Mouse (Mus musculus): Measurements from ENCODE around the gene Lbx1. TPM values are rescaled to one million over a fixed set of nuclear protein-coding genes. Genes with fewer than 3 reads are reported as not detected.

Lbx1 gene
- polyA plus RNA-seq, 1 experiment from 2014 or later: not detected

DNA sequence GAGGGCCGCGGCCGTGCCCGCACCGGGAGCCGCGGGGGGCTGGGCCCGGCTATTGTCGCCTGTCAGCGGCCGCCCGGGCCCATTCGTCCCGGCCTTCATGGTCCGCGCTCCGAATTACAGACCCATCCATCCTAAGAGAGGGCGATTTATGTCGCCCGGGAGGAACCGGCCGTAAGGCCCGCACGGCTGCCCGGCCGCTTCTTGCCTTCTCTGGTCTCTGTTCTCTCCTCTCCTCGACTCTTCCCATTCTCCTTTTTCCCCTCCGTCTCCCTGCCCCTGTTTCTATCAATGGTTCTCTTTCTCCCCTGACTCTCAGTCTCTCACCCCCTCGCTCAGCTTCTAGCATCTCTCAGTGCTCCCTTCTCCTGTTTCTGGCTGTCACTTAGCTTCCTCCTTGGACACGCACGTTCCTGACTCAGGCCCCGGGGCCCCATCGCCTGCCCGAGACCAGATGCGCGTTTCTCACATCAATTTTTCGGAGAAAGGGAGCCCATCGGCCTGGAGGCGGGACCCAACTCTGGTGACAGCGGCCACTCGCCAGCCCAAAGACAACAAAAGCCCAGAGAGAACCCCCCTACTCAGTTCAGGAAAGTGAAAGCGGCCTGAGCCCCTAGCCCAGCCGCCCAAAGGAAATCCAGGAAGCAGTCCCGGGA is 4.1 kb downstream of the Lbx1 start:
- Histone ChIP-seq H3K4me2 (replicated peaks; ENCODE audit: low read depth, low read length) (no peak overlapping the region; the same call in 1 of the 2 replicates), H3K4me3 (ENCODE audit: low read depth, low read length) (no peak overlapping the region), H3K9me3 (ENCODE audit: control insufficient read depth, low read depth, low read length) (no peaks in the 10 kb centered on the region), H3K4me1 (ENCODE audit: control insufficient read depth, insufficient read depth, low read length) (peaks cover 20% of the 10 kb centered on the region), H3K27me3 (ENCODE audit: control insufficient read depth, insufficient read depth, low read length) (peaks cover 70% of the 10 kb centered on the region), H3K27ac (ENCODE audit: low read length) (no peak overlapping the region), H3K9ac (replicated peaks; ENCODE audit: low read depth, low read length) (no peak overlapping the region), H3K36me3 (ENCODE audit: control insufficient read depth, insufficient read depth, low read length) (no peaks in the 10 kb centered on the region)
- ATAC-seq (ENCODE audit: insufficient number of reproducible peaks, insufficient read depth, low FRiP score, low read depth): no peak
- WGBS: under 1% methylated on average over 42 of the region's 44 CpGs

DNA sequence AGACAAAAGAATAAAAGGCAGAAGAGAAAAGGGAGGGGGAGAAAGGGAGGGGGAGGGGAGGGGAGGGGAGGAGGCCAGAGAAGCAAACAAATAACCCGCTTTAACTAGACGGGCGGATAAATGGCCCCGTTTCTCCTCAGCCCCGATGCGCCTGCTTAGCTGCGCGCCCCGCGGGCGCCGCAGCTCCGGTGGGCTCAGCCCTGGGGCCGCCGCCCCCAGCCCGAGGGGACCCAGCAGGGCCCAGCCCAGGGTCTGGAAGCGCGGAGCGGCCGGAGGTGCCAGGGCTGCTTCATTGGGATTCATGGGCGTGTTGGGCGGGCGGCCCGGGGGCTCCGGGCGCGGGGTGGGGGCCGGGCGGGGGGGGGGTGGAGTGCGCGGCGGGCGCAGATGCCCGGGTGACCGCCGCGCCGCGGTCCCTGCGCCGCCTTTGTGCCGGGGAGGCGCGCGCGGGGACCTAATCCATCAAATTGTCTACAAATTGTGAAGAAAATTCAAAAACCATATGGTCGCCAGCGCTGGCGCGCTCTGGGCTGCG is 4.7 kb downstream of the Lbx1 start:
- Histone ChIP-seq H3K9me3 (ENCODE audit: control insufficient read depth, low read depth, low read length) (no peaks in the 10 kb centered on the region), H3K4me1 (ENCODE audit: control insufficient read depth, insufficient read depth, low read length) (peaks cover 16% of the 10 kb centered on the region), H3K9ac (replicated peaks; ENCODE audit: low read depth, low read length) (no peak overlapping the region), H3K36me3 (ENCODE audit: control insufficient read depth, insufficient read depth, low read length) (no peaks in the 10 kb centered on the region), H3K27ac (ENCODE audit: low read length) (no peak overlapping the region), H3K27me3 (ENCODE audit: control insufficient read depth, insufficient read depth, low read length) (peaks cover 71% of the 10 kb centered on the region), H3K4me3 (ENCODE audit: low read depth, low read length) (no peak overlapping the region), H3K4me2 (replicated peaks; ENCODE audit: low read depth, low read length) (no peak overlapping the region; the same call in 1 of the 2 replicates)
- under 1% methylated on average over 44 of the region's 51 CpGs for WGBS
- ATAC-seq (ENCODE audit: insufficient number of reproducible peaks, insufficient read depth, low FRiP score, low read depth): no peak

DNA sequence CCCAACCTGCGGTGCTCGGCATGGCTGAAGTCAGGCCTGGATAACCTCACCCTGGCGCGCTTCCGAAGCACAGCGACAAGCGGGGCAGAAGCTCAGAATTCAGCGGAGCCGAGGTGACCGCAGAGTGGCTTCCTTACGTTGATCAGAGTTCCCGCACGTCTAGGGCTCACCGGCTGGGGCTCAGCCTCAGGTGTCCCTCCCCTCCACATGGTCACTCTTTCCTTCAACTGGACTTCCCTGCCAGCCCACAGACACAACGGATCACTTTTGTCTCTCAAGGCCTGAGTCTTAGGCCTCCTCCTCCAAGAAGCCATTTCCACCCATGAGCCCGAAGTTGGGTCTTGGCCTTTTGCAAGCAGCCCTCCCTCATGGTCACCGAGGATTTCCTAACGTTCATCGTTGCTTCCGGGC is 5.4 kb downstream of the Lbx1 start:
- H3K4me1 ChIP-seq (ENCODE audit: control insufficient read depth, insufficient read depth, low read length): peaks cover 9% of the 10 kb centered on the region
- no peak overlapping the region for H3K9ac ChIP-seq (replicated peaks; ENCODE audit: low read depth, low read length)
- 2% methylated on average over 20 of the region's 20 CpGs for WGBS
- H3K9me3 ChIP-seq (ENCODE audit: control insufficient read depth, low read depth, low read length): no peaks in the 10 kb centered on the region
- peaks cover 74% of the 10 kb centered on the region for H3K27me3 ChIP-seq (ENCODE audit: control insufficient read depth, insufficient read depth, low read length)
- H3K36me3 ChIP-seq (ENCODE audit: control insufficient read depth, insufficient read depth, low read length): no peaks in the 10 kb centered on the region
- no peak overlapping the region for H3K27ac ChIP-seq (ENCODE audit: low read length)
- no peak overlapping the region for H3K4me2 ChIP-seq (replicated peaks; ENCODE audit: low read depth, low read length)
- no peak overlapping the region for H3K4me3 ChIP-seq (ENCODE audit: low read depth, low read length)
- ATAC-seq (ENCODE audit: insufficient number of reproducible peaks, insufficient read depth, low FRiP score, low read depth): no peak

DNA sequence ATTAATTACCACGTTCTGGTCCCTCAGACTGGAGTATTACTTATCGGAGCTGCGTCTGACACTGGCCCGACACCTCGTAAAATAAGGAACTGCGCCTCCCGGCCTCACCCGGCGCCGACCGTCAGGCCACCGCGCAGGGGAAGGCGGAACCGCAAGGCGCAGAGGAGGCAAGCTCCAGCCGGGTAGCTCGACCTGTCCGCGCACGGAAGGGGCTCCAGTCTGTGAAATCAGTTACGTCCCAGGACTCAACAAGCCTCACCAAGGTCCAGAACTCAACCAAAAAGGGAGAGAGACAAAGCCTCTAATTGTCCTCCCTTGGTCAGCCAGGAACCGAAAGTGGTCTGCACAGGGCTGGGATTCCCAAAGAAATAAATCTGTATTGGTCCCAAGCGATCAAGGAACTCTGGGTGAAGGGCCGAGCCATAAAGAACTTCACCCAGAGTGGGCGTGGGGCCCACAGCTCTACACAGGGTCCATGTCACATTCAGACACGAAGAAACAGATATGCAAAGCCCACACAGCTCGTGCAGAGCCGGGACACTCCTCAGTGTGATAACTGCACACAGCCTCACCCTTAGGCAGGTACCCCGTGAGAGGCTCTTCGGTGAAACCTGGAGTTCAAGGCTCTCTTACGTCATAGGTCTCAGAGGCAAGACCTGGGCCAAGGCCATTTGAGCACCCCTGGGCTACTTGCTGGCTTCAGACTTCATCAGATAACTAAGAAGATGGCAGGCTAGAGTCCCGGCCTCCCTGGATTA is 6.1 kb downstream of the Lbx1 start:
- no peak for ATAC-seq (ENCODE audit: insufficient number of reproducible peaks, insufficient read depth, low FRiP score, low read depth)
- 2% methylated on average over 33 of the region's 33 CpGs for WGBS
- H3K9ac ChIP-seq (replicated peaks; ENCODE audit: low read depth, low read length): no peak overlapping the region

DNA sequence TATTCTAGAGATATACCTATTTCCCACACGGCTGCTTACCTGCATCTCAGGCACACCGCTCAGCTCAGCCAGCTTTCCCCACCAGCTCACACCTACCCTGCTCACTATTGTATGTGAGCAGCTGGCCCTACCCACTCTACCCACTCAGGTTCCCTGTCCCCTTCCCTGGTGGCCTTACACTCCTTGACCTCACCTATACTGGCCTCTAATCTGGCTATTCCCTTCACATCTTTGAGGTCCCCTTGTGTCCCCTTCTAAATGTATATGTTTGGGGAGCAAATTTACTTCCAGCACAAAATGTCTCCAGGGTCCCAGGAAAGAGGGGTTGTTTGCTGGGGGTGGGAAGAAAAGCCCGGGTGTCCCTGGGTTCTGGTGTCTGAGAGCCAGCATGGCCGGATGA is 6.8 kb downstream of the Lbx1 start:
- H3K27me3 ChIP-seq (ENCODE audit: control insufficient read depth, insufficient read depth, low read length): peaks cover 76% of the 10 kb centered on the region

More for the DNA sequence above, 6.1 kb downstream of the Lbx1 start:
- H3K4me2 ChIP-seq (replicated peaks; ENCODE audit: low read depth, low read length): no peak overlapping the region
- peaks cover 5% of the 10 kb centered on the region; the same call in 1 of the 2 replicates for H3K4me1 ChIP-seq (ENCODE audit: control insufficient read depth, insufficient read depth, low read length)
- H3K27ac ChIP-seq (ENCODE audit: low read length): no peak overlapping the region
- peaks cover 74% of the 10 kb centered on the region for H3K27me3 ChIP-seq (ENCODE audit: control insufficient read depth, insufficient read depth, low read length)
- no peaks in the 10 kb centered on the region for H3K36me3 ChIP-seq (ENCODE audit: control insufficient read depth, insufficient read depth, low read length)
- H3K9me3 ChIP-seq (ENCODE audit: control insufficient read depth, low read depth, low read length): no peaks in the 10 kb centered on the region
- peak overlapping the region; percentile 4; the same call in 1 of the 2 replicates for H3K4me3 ChIP-seq (ENCODE audit: low read depth, low read length)

DNA sequence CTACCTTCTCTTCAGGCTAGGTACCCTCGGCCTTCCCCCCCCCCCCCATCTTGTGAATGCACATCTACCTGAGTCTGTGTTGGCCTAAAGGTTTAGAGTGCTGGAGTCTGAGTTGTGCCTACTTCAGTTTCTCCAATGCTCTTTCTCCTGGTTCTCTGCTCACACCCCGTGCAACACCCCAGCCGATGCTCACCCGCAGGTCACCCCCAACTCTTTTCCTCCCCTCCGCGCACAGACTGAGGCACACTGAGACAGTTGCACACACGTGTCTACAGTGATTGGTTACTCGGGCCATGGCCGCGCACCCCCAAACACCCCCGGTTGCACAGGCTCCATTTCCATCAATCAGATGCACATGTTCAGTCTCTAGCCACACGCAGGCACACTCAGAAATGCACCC is 7.5 kb downstream of the Lbx1 start:
- 6% methylated on average over 12 of the region's 12 CpGs for WGBS
- Histone ChIP-seq H3K4me2 (replicated peaks; ENCODE audit: low read depth, low read length) (no peak overlapping the region), H3K36me3 (ENCODE audit: control insufficient read depth, insufficient read depth, low read length) (no peaks in the 10 kb centered on the region)

More for the DNA sequence above, 6.8 kb downstream of the Lbx1 start:
- no peak overlapping the region for H3K4me2 ChIP-seq (replicated peaks; ENCODE audit: low read depth, low read length)
- H3K27ac ChIP-seq (ENCODE audit: low read length): no peak overlapping the region
- ATAC-seq (ENCODE audit: insufficient number of reproducible peaks, insufficient read depth, low FRiP score, low read depth): no peak
- no peaks in the 10 kb centered on the region for H3K9me3 ChIP-seq (ENCODE audit: control insufficient read depth, low read depth, low read length)
- H3K36me3 ChIP-seq (ENCODE audit: control insufficient read depth, insufficient read depth, low read length): no peaks in the 10 kb centered on the region
- no peak overlapping the region for H3K9ac ChIP-seq (replicated peaks; ENCODE audit: low read depth, low read length)
- H3K4me3 ChIP-seq (ENCODE audit: low read depth, low read length): no peak overlapping the region
- 5% methylated on average over 4 of the region's 4 CpGs for whole genome bisulfite sequencing
- peaks cover 5% of the 10 kb centered on the region; the same call in 1 of the 2 replicates for H3K4me1 ChIP-seq (ENCODE audit: control insufficient read depth, insufficient read depth, low read length)

DNA sequence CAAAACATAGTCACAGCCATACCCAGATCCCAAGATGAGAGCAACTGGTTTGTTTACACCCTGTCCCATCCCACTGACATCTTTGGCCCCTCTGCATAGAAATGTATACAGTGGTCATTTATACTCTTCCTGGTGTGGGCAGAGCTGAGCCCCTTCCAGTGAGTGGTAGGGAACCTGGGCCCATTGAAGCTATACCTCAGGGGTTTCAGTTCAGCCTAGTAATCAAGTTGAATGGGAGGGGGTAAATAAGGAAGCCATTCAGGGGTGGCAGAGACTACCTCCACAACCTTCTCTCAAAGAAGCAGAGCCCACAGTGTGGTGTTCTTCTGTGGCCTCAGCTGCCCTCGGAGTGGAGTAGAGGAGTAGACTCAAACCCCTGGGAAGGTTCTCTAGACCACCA is 7.9 kb downstream of the Lbx1 start:
- H3K27me3 ChIP-seq (ENCODE audit: control insufficient read depth, insufficient read depth, low read length): peaks cover 79% of the 10 kb centered on the region
- no peak overlapping the region for H3K9ac ChIP-seq (replicated peaks; ENCODE audit: low read depth, low read length)
- peaks cover 5% of the 10 kb centered on the region; the same call in 1 of the 2 replicates for H3K4me1 ChIP-seq (ENCODE audit: control insufficient read depth, insufficient read depth, low read length)
- H3K9me3 ChIP-seq (ENCODE audit: control insufficient read depth, low read depth, low read length): no peaks in the 10 kb centered on the region
- no peak overlapping the region for H3K4me3 ChIP-seq (ENCODE audit: low read depth, low read length)
- no peaks in the 10 kb centered on the region for H3K36me3 ChIP-seq (ENCODE audit: control insufficient read depth, insufficient read depth, low read length)
- H3K4me2 ChIP-seq (replicated peaks; ENCODE audit: low read depth, low read length): no peak overlapping the region
- WGBS: 20% methylated on average over 1 of the region's 1 CpGs
- no peak for ATAC-seq (ENCODE audit: insufficient number of reproducible peaks, insufficient read depth, low FRiP score, low read depth)
- no peak overlapping the region for H3K27ac ChIP-seq (ENCODE audit: low read length)

More for the DNA sequence above, 7.5 kb downstream of the Lbx1 start:
- H3K27ac ChIP-seq (ENCODE audit: low read length): no peak overlapping the region
- H3K27me3 ChIP-seq (ENCODE audit: control insufficient read depth, insufficient read depth, low read length): peaks cover 75% of the 10 kb centered on the region
- no peak overlapping the region for H3K9ac ChIP-seq (replicated peaks; ENCODE audit: low read depth, low read length)
- no peaks in the 10 kb centered on the region for H3K9me3 ChIP-seq (ENCODE audit: control insufficient read depth, low read depth, low read length)
- no peak overlapping the region for H3K4me3 ChIP-seq (ENCODE audit: low read depth, low read length)
- H3K4me1 ChIP-seq (ENCODE audit: control insufficient read depth, insufficient read depth, low read length): peaks cover 5% of the 10 kb centered on the region; the same call in 1 of the 2 replicates
- ATAC-seq (ENCODE audit: insufficient number of reproducible peaks, insufficient read depth, low FRiP score, low read depth): no peak

DNA sequence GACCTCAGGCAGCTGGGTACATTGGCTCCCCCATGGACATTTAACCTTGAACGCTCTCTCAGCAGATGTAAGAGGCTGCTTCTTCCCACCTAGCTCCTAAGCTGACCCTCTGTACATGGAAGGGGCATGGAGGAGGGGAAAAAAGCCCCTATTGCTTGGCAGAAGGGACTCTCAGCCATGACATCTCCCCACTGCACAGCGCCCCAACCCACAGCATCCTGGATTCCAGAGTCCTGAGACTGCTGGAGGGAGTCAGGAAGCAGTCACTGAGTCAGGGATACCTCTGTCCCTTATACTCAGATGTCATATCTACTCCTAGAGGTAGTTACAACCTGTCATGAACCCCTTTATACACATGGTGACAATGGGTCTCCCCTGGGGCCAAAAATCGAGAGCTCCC is 8.6 kb downstream of the Lbx1 start:
- no peak overlapping the region for H3K27ac ChIP-seq (ENCODE audit: low read length)
- peaks cover 85% of the 10 kb centered on the region for H3K27me3 ChIP-seq (ENCODE audit: control insufficient read depth, insufficient read depth, low read length)
- peaks cover 5% of the 10 kb centered on the region; the same call in 1 of the 2 replicates for H3K4me1 ChIP-seq (ENCODE audit: control insufficient read depth, insufficient read depth, low read length)
- no peak overlapping the region for H3K4me3 ChIP-seq (ENCODE audit: low read depth, low read length)
- 6% methylated on average over 3 of the region's 3 CpGs for WGBS
- H3K4me2 ChIP-seq (replicated peaks; ENCODE audit: low read depth, low read length): no peak overlapping the region
- H3K9me3 ChIP-seq (ENCODE audit: control insufficient read depth, low read depth, low read length): no peaks in the 10 kb centered on the region
- ATAC-seq (ENCODE audit: insufficient number of reproducible peaks, insufficient read depth, low FRiP score, low read depth): no peak
- no peaks in the 10 kb centered on the region for H3K36me3 ChIP-seq (ENCODE audit: control insufficient read depth, insufficient read depth, low read length)
- no peak overlapping the region for H3K9ac ChIP-seq (replicated peaks; ENCODE audit: low read depth, low read length)
